Mouse (Mus musculus): Measurements from ENCODE around the gene Sypl.
"Not testable (repeated sequence)": the region's sequence is repeated elsewhere in the genome, so short reads cannot be mapped to it uniquely, and the experiment has no call there.

Sypl gene

DNA sequence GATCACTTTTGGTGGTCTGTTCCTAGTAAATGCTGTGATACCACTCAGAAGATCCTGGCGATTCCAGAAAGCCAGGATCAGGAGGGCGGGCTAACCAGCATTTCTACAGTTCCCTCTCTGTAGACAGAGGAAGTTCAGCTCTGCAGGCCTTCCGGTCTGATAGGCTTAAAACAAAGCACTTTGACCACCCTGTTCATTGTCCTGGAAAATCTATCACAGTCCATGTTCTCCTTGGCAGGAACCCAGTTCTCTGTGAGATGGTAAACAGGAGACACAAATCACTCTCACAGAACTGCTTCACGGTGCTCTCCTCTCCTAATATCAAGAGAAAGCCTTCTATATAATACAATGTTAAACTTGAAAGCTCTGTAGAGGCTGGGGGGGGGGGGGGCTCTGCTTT is 10.3 kb upstream of the Sypl start:
- no peak for DNase-seq (ENCODE audit: extremely low read depth, low read depth)

DNA sequence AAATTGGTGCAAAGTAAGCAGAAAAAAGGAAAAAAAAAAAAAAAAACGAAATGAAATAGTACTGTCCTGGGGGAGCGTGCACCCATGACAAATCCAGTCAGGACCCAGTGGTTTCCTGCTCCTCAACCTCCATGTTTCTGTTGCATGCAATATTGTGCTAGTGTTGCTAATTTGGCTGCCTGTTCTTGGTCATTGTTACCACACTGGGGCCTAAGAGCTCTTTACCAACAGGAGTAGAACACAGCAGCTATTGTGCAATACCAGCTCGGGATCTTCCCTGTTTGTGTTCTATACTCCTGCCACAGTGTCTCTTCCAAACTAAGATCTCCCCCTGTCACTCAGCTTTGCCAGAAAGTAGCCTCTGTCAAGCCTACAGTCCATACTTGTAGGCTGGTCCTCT is 9.7 kb upstream of the Sypl start:
- no peak for DNase-seq (ENCODE audit: extremely low read depth, low read depth)

DNA sequence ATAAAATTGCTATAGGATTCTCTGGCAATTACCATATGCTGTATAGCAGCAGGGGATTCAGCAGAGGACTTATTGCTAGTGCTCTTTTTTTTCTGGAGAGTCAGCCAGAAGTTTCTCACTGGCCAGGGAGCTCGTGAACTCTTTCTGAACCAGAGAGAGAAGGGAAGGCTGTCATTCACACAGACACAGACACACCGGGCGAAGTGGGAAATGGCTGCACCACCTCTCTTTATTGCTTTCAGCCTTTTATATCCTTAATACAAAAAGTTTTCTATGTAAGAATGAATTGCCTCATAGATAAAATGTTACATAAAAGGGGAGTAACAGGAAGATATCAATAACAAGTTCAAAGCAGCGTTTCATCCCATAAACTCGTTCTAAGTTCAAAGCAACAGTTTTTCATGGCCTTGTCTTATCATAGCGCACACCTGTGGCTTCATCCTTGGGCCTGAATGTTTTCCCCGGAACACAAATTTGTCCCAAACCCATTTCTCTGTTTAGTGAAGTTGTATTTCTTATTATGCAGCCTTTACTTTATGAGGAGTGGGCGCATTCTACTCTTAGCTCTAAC is 8.7 kb upstream of the Sypl start:
- DNase-seq (ENCODE audit: extremely low read depth, low read depth), result no peak

DNA sequence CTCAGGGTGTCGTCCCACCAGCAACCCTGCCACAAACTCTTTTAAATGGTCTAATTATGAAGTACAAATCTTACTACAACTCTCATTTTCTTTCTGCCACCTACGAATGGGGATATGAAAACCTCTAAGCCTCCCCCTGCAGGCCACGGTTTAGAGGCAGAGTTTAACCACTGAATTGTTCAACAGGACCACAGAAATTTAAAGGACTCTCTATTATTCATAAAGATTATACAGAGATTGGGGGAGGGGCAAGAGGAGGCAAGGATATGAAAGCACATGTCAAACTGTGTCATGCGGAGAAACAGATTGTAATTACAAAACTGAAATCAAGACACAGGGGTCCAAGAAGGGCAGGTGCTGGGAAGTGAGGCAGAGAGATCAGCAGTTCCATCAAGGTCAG is 7.3 kb upstream of the Sypl start:
- DNase-seq (ENCODE audit: extremely low read depth, low read depth), result no peak

DNA sequence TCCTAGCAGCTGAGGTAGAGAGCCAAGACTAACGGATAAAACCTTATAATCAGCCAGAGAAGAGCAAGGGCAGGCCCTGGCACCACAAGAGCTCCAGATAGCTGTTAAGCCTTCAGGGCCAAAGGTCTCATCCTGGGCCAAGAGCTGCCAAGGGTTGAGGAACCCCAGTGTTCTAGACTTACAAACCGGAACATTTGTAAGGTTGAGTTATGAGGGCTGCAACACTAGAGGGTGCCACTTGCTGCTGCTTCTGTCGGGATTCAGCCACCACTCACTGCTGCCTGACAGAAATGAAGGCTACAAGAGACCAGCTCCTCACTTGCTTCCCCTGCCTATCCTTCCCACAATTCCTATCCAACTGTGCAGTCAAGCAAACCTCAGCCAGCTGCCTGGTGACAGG is 1.3 kb upstream of the Sypl start:
- DNase-seq (ENCODE audit: extremely low read depth, low read depth), result peak; percentile 33

DNA sequence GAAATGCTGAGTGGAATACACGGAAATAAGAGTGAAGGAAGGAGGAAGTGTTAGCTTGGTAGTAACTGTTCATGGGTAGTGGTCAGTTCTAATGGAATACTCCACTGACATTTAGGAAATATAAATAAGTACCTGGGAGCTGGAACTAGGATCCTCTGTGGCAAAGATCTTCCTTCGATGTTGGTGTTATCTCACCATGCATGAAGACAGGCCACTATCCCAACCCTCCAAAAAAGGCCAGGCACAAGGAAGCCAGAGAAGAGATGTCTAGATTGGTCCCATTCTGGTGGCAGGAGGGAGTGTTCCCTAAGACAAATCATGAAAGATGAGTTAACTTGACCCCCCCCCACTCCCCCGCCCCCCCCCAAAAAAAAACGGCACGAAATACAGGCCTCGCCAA is 625 bp upstream of the Sypl start:
- no peak for DNase-seq (ENCODE audit: extremely low read depth, low read depth)

DNA sequence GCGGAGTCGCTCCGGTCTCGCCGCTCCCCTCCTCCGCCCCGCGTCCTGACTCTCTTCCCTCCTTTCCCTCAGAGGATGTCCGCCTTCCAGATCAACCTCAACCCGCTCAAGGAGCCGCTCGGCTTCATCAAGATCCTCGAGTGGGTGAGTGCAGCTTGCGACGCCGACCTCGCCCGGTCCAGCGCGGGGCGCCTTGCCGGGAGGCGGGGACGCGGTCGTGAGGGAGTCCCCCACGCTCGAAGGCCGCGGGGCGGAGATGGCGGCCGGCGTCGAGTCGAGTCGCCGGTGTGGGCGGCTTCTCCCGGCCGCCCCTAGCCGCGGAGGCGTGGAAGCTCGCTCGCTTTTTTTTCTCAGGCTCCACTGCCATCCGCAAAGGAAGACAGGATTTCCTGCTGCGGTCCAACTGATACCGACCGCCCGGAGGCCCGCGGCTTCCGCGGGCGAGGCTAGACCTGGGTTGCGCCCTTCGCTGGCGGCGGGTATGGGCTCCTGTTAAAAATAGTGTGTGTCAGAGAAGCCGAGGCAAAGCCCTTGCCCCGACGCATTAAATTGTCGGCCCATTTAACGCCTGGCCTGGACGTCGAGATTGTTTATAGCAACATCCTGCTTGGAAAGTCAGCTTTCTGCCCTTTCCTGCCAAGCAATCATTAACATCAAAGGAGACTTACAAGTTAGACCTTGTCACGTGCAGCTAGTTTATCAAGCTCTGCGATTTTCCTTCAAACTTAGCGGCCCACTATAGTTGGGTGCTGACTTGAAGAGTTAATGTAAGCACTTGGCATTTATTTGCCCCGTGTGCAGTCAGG is 728 bp downstream of the Sypl start:
- peak; percentile 43 for DNase-seq (ENCODE audit: extremely low read depth, low read depth)

DNA sequence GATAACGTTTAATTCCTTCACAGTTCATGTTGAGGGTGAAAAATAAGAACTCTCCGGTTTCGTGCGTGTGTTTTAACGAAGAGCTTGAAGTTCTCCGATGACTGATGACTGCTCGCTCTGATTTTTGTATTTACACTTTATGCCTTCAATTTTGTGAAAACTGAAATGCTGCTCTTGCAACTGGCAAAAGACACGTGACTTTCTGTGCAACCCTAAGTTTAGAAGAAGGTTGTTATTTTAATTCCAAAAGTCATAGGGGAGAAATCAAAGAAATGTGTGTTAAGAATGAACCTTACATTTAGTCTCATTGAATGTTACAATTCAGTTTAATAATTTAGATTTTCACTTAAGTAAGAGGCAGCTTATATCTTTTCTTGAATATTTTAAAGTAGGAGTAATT is 1.3 kb downstream of the Sypl start:
- DNase-seq (ENCODE audit: extremely low read depth, low read depth), result no peak

DNA sequence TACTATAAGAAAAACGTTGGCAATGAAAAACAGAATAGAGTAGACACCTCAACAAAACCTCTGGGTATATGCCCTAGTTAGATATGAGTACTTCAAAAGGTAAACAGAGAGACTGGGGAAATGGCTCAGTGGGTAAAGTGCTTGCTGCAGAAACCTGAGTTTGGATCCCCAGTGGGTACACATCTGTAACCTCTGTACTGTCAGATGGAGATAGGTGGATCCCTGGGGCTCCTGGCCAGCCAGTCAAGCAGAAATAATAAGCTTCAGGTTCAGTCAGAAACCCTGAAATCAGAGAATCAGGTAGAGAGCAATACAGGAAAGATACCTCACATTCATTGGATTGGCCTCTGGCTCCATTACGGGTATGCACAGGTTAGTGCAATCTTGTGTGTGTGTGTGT is 3.5 kb downstream of the Sypl start:
- no peak for DNase-seq (ENCODE audit: extremely low read depth, low read depth)

DNA sequence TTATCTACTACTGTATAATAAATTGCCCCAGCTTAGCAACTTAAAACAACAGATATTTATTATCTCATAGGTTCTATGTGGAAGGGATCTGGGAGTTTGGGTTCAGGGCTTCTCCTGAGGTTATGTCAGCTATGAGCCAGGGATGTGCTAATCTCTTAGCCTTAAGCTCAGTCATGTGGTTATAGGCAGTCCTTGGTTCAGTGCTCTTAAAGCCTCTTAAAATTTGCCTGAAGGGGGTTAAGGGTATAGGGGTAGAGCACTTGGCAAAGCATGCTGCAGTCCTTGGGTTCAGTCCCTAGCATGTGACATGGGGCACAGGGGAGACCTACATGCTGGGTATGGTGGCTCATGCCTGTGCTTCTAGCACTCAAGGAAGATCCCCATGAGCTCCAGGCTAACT is 8.4 kb downstream of the Sypl start:
- DNase-seq (ENCODE audit: extremely low read depth, low read depth), result no peak

DNA sequence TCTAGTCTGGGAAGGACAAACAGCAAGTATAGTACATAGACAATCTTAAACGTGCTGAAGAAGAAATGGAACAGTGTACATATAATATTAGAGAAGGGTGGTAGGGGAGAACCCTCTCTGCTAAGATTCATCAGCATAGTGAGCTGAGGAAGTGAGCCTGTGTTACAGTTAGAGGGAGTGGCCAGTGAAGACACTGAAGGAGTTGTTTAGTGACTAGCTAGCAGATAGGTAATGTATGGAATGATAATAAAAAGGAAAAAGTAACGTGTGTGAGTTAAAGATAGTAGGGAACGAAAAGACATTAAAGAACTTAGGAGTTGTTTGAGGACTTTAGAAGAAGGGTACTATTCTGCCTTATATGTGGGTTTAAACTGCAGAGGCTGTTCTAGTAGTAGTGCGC is 10.2 kb downstream of the Sypl start:
- DNase-seq (ENCODE audit: extremely low read depth, low read depth), result peak; percentile 35

DNA sequence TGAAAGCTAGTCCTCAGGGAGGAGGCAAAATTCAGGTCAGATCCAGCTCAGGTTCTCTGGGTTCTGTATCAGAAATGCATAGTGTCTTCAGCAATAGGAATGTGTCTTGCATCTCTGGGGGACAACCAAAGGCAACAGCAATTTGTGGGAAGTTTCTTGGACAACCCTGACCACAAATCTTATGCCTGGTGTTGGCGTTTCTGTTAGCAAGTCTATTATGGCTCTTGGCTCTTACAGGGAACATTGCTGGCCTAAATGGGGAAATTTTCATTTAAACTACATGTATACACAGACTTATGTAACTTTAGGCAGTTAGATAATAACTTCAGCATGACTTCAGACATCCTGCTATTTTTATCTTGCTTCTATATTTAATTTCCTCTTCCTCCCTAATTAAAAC is 18.6 kb downstream of the Sypl start:
- DNase-seq (ENCODE audit: extremely low read depth, low read depth), result no peak

DNA sequence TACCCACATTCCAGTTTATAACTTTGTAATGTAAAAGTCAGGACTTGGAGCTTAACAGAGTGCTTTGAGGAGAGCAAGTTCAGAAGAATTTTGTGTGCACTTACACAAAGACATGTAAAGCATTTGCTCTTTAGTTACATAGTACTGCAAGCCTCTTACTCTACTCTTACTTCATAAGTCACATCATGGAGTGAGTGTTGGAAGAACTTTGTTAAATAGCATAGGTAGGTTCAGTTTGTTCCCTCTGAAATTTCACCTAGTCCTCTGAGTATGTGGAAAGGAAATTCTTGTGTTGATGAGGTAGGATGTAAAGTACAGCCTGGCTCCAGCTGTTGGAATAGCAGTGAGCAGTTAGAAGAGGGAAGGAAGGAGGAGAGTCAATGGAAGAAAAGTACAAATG is 21.2 kb downstream of the Sypl start:
- DNase-seq (ENCODE audit: extremely low read depth, low read depth), result no peak

DNA sequence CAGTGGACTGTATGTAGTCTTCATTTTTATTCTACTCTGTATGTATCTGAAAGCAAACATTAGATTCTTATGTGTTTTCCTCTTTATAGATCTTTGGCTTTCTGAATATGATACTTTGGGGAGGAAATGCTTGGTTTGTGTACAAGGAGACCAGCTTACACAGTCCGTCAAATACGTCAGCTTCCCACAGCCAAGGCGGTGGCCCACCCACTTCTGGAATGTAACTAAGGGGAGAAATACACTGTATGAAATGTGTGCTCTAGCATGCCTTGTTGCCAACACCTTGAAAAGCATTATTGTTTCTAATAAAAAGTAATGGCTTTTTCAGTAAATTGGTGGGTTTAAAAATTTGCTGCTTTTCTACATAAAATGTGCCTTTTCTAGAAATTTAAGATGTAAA is 21.8 kb downstream of the Sypl start:
- no peak for DNase-seq (ENCODE audit: extremely low read depth, low read depth)

DNA sequence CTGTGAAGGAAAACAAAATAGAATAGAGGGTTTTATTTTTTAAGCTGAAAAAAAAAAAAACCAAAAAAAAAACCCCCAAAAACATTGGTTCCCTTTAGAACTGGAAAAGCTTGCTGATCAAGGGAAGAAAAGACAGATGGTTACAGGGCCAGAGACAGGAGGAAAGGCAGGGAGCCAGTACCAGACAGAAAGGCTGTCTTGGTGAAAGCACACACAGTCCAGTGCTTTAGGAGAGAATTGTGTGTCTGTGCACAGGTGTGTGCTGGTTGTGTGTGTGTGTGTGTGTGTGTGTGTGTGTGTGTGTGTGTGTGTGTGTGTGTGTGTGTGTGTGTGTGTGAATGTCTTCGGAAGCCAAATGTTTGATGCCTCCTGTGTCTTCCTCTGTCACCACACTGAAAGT is 28.9 kb downstream of the Sypl start:
- no peak for DNase-seq (ENCODE audit: extremely low read depth, low read depth)

DNA sequence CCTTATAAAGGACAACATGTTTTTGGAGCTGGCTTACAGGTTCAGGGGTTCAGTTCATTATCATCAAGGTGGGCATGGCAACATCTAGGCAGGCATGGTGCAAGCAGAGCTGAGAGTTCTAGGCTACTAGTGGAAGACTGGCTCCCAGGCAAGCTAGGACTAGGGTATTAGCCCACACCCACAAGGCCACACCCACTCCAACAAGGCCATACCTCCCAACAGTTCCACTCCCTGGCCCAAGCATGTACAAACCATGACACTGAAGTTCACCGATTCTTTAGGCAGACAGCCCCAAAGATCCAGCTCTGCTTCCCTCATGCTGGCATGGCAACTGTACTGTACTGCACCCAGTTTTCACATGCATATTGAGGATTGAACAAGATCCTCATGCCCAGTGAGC is 29.4 kb downstream of the Sypl start:
- DNase-seq (ENCODE audit: extremely low read depth, low read depth), result no peak

DNA sequence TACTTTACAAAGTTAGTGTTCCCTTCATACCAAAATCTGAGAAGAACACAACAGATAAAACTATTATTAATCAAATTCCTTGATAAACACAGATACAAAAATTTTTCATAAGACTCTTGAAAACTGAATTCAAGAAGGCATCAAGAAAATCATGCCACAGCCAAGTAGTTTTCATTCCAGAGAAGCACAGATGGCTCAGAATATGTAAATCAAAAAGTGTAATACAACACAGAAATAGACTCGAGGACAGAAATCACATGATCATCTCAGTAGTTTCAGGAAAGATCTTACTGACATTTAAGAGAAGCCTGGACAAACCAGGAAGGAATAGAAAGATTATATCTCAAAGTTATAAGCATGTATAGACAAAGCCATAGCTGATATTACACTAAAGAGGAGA is 32.6 kb downstream of the Sypl start:
- DNase-seq (ENCODE audit: extremely low read depth, low read depth), result no peak

DNA sequence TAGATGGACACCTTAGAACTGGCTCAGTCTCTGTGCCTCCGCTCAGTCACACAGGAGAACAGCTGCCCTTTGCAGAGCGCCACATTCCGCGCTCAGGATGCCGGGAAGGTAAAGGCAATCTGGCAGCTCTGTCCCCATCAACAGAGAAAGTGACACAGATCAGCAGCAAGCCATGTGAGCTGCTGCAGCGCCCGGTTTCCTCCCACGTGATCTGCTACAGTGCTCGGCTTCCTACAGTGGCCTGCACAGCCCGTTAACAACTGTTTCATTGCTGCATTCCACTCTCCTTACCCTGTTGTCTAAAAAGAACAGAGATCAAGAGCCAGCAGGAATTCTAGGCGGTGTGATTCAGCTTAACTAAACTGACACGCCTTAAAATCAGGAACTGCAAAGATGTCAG is 36.0 kb downstream of the Sypl start:
- no peak for DNase-seq (ENCODE audit: extremely low read depth, low read depth)

DNA sequence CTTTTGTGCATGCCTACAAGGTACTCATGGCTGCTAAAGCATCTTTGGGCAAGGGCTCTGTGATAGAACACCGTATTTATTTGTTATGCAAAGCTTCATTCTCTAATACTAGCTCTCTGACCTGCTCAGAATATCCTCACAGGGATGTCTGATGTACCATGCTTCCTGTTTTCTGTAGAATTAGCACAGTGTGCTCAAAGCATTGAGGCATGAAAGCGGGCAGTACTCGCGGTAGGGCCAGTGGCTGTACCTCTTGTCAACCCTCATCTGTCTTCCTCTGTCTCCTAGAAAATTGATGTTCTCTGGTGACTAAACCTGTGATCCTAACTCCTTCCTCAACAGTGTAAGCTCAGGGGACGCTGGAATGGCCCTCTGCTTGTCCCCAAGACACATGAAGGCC is 40.4 kb downstream of the Sypl start:
- DNase-seq (ENCODE audit: extremely low read depth, low read depth), result no peak

DNA sequence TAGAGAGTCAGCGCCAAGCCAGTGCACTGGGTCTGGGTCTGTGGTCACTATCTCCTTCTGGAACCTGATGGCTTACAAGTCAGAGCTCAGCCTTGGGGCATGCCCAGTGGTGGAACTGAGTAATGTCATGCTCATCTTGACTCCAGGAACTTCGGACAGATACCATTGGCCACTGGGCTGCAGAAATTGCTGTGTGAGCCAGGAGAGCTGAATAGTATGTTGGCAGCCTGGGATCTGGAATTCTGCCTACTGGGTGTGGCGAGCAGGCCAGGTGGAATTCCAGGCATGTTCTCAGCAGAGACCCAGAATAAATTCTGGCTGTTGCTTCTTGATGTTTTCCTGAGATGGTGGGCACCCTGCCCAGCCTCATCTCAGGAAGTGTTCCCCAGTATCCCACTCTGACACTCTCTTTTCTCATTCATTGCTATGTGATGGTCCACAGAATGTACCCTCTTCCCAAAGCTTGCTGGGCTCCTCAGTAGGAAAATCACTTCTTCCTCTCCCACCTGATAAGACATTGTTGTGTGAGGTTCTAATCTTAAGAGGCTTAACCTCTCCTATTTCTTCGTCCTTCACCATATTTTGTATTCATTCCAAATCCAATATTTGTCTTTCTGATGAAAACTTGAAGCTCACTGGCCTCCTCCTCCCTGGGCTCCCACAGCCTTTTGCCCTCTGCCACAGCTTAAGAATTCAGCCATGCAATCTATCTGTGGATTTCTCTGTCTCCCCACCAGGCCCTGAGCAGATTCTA is 41.6 kb downstream of the Sypl start:
- no peak for DNase-seq (ENCODE audit: extremely low read depth, low read depth)

DNA sequence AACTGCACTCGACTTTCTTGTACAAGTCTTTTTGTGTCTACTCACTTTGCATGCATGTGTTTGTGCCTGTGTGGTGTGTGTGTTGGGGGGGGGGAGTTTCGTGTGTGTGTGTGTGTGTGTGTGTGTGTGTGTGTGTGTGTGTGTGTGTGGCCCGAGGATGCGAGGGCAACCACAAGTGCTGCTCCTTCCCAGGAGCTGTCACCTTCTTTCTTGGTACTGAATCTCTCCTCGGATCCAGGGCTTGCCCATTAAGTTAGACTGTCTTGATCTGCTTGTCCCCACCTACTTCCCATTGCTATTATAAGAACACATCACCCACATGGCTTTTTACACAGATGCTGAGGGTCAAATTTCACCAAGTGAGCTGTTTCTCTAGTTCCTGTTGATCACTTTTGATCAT is 45.1 kb downstream of the Sypl start:
- DNase-seq (ENCODE audit: extremely low read depth, low read depth), result no peak

DNA sequence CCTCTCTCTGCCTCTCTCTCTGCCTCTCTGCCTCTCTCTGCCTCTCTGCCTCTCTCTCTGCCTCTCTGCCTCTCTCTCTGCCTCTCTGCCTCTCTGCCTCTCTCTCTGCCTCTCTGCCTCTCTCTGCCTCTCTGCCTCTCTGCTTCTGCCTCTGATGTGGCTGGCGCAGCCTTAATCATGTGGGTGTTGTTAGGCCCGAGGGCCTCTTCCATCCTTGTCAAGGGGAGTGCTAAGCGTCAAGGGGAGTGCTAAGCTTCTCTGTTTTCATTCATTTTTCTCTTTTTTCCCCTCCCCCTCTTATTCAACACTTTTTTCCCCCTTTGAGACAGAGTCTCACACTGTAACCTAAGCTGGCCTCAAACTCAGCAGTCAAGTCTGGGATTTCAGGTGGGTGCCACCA is 46.1 kb downstream of the Sypl start:
- not testable (repeated sequence) for DNase-seq (ENCODE audit: extremely low read depth, low read depth)

DNA sequence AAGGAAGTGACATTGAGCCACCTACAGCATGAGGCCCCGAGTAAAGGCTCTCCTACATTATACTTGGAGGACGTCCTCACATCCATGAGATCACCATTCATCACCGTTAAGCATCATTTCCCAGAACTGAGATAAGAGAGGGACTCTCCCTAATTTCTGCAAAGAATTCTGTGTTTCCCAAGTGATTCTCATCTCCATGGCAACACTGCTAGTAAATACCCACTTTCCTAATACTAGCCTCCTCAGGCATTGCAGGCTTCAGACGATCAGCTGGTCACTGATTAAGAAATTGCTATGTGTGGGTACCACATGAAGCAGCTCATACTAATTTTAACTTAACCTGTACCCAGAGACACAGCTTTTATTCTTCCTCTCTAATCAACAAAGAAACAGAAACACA is 46.7 kb downstream of the Sypl start:
- DNase-seq (ENCODE audit: extremely low read depth, low read depth), result no peak

Measured in MEL-GATA-1-ER (cell line).